Mouse (Mus musculus) midbrain, postnatal 0 days (tissue): ENCODE results near the gene Cnpy4. TPM values are rescaled to one million over a fixed set of nuclear protein-coding genes. Genes with fewer than 3 reads are reported as not detected.

Experiments used
- ATAC-seq: fragments of 200-750 bp; cut with Nextera tagmentation; 2 replicates; pipeline ENCODE4 v1.8.0; 2017; ENCODE audit warnings: moderate number of reproducible peaks, mild to moderate bottlenecking, moderate TSS enrichment, moderate library complexity; ENCODE audit not compliant: low FRiP score
- DNase-seq: peaks from one replicate; pipeline ENCODE4 v3.0.0-alpha.2; 2015; ENCODE audit warnings: low spot score
- H3K27ac ChIP-seq: fragments of 300-500 bp; sonication (generic); 2 replicates; pipeline ENCODE4 v1.5.1; 2014; ENCODE audit warnings: low read depth, mild to moderate bottlenecking, low read length, mixed read lengths
- H3K27me3 ChIP-seq: fragments of 300-500 bp; sonication (generic); 2 replicates; pipeline ENCODE4 v1.6.1; 2014; ENCODE audit warnings: low read length, control low read depth, mixed read lengths; ENCODE audit not compliant: insufficient read depth
- H3K36me3 ChIP-seq: fragments of 300-500 bp; sonication (generic); 2 replicates; pipeline ENCODE4 v1.6.1; 2014; ENCODE audit warnings: low read length, control low read depth, mixed read lengths; ENCODE audit not compliant: insufficient read depth
- H3K4me1 ChIP-seq: fragments of 300-500 bp; sonication (generic); 2 replicates; pipeline ENCODE4 v1.6.1; 2014; ENCODE audit warnings: mild to moderate bottlenecking, control low read depth, antibody characterized with exemption, low read length, mixed read lengths; ENCODE audit not compliant: insufficient read depth
- H3K4me2 ChIP-seq: fragments of 300-500 bp; sonication (generic); 2 replicates; pipeline ENCODE4 v1.6.1; 2014; ENCODE audit warnings: low read depth, mild to moderate bottlenecking, low read length, mixed read lengths; ENCODE audit not compliant: poor library complexity, severe bottlenecking
- H3K4me3 ChIP-seq: fragments of 300-500 bp; sonication (generic); 2 replicates; pipeline ENCODE4 v1.5.1; 2014; ENCODE audit warnings: low read depth, mild to moderate bottlenecking, low read length, moderate library complexity
- H3K9ac ChIP-seq: fragments of 300-500 bp; sonication (generic); replicated peaks from 2 replicates; pipeline ENCODE4 v1.6.1; 2014; ENCODE audit warnings: mild to moderate bottlenecking, low read length, moderate library complexity, mixed read lengths; ENCODE audit not compliant: poor library complexity, severe bottlenecking
- H3K9me3 ChIP-seq: fragments of 300-500 bp; sonication (generic); 2 replicates; pipeline ENCODE4 v1.6.1; 2016; ENCODE audit warnings: low read length, control low read depth
- CTCF ChIP-seq: IDR thresholded peaks from 2 replicates; pipeline ENCODE4 v1.5.1; 2016; ENCODE audit warnings: antibody characterized with exemption, mild to moderate bottlenecking
- WGBS: fragments of 180-500 bp; shearing (Covaris S2); extraction: QIAGEN DNeasy Blood & Tissue Kit; methylation state at CpG from one replicate; pipeline ENCODE4 v1.1.7; 2014; 5-methylcytosine and 5-hydroxymethylcytosine counted together
- polyA plus RNA-seq: library from polyadenylated mRNA; unstranded; fragments of >200 nt; fragmentation: Nextera tagmentation; extraction: Ambion mirVana; gene quantifications from 2 replicates; pipeline ENCODE4 v1.2.1, GENCODE M21; 2015
- total RNA-seq: library from RNA; depleted of rRNA; stranded (reverse); fragments of >200 nt; gene quantifications from 2 replicates; pipeline ENCODE4 v1.2.3, GENCODE M21; 2014; rRNA removed

The Cnpy4 gene
- 11.7 and 14.0 TPM in 2 replicates for total RNA-seq
- polyA plus RNA-seq = 21.7 and 21.8 TPM in 2 replicates

GRCm38 (mm10) chr5:138186950-138187638 is at the start of gene Cnpy4, which contains the start of gene Taf6:
TSS of gene Cnpy4 (plus strand) at chr5:138187485.
TSS of gene Taf6 (minus strand) at chr5:138187451.
- Histone ChIP-seq H3K4me2 (peak within 1 kb of the TSS; percentile 70), H3K4me3 (peak within 1 kb of the TSS; percentile 65), H3K9me3 (no peaks in the 10 kb centered on the region), H3K4me1 (no peaks in the 10 kb centered on the region), H3K27ac (peak within 1 kb of the TSS; percentile 76), H3K9ac (peak within 1 kb of the TSS; percentile 77), H3K27me3 (no peaks in the 10 kb centered on the region), H3K36me3 (peaks cover 26% of the 10 kb centered on the region)
- 0% methylated on average over 31 of the region's 31 CpGs for whole genome bisulfite sequencing
- ATAC-seq (peak; percentile 87), DNase-seq (peak; percentile 94)
- no peak for TF ChIP-seq CTCF

- H3K27ac ChIP-seq = no peak overlapping the region
- ATAC-seq (no peak), DNase-seq (peak; percentile 74)
- TF ChIP-seq CTCF = peak; percentile 84
- H3K27me3 ChIP-seq = no peaks in the 10 kb centered on the region
- no peaks in the 10 kb centered on the region for H3K4me1 ChIP-seq
- H3K4me2 ChIP-seq = no peak overlapping the region
- no peak overlapping the region for H3K9ac ChIP-seq
- H3K9me3 ChIP-seq = no peaks in the 10 kb centered on the region
- H3K36me3 ChIP-seq = peaks cover 22% of the 10 kb centered on the region
- H3K4me3 ChIP-seq = no peak overlapping the region
- 63% methylated on average over 8 of the region's 8 CpGs for WGBS
These were observed 49.2 kb upstream of the Cnpy4 start for GRCm38 (mm10) chr5:138137935-138138549.

- DNase-seq = no peak
- TF ChIP-seq CTCF = no peak
- no peaks in the 10 kb centered on the region for H3K4me1 ChIP-seq
- H3K27me3 ChIP-seq = no peaks in the 10 kb centered on the region
- ATAC-seq = no peak
- H3K4me2 ChIP-seq = no peak overlapping the region
- H3K36me3 ChIP-seq = peaks cover 21% of the 10 kb centered on the region
- H3K27ac ChIP-seq = no peak overlapping the region
- H3K9me3 ChIP-seq = no peaks in the 10 kb centered on the region
- H3K4me3 ChIP-seq = no peak overlapping the region
- 74% methylated on average over 4 of the region's 4 CpGs for WGBS
- H3K9ac ChIP-seq = no peak overlapping the region
These were observed 48.7 kb upstream of the Cnpy4 start for GRCm38 (mm10) chr5:138138585-138138984.

GRCm38 (mm10) chr5:138154390-138154789 is 32.9 kb upstream of the Cnpy4 start:
- Histone ChIP-seq H3K4me1 (no peaks in the 10 kb centered on the region; the same call in 1 of the 2 replicates), H3K4me2 (peak overlapping the region; percentile 74), H3K9me3 (no peaks in the 10 kb centered on the region), H3K27ac (peak overlapping the region; percentile 95), H3K9ac (peak overlapping the region; percentile 91; the same call in 1 of the 2 replicates), H3K4me3 (peak overlapping the region; percentile 64), H3K36me3 (peaks cover 16% of the 10 kb centered on the region), H3K27me3 (no peaks in the 10 kb centered on the region)
- ATAC-seq (no peak), DNase-seq (no peak)
- no peak for TF ChIP-seq CTCF
- WGBS = 85% methylated on average over 3 of the region's 3 CpGs

- H3K27ac ChIP-seq = peak within 1 kb of the TSS; percentile 95
- WGBS = under 1% methylated on average over 31 of the region's 31 CpGs
- no peaks in the 10 kb centered on the region for H3K27me3 ChIP-seq
- peak within 1 kb of the TSS; percentile 64 for H3K4me3 ChIP-seq
- peak within 1 kb of the TSS; percentile 74 for H3K4me2 ChIP-seq
- peak within 1 kb of the TSS; percentile 91 for H3K9ac ChIP-seq
- peak; percentile 98 for TF ChIP-seq CTCF
- no peaks in the 10 kb centered on the region; the same call in 1 of the 2 replicates for H3K4me1 ChIP-seq
- no peaks in the 10 kb centered on the region for H3K9me3 ChIP-seq
- peaks cover 13% of the 10 kb centered on the region for H3K36me3 ChIP-seq
- peak; percentile 98 for DNase-seq
- ATAC-seq = peak; percentile 96
These were observed 31.8 kb upstream of the Cnpy4 start, which contains the start of gene Zfp113 for GRCm38 (mm10) chr5:138155443-138155976. TSS of gene Zfp113 (minus strand) at chr5:138155744.
